Mouse (Mus musculus) erythroblast, embryonic 14.5 days (primary cell): Measurements from ENCODE around the gene Rbpjl. TPM values are rescaled to one million over a fixed set of nuclear protein-coding genes. Genes with fewer than 3 reads are reported as not detected.

Experiments
- H3K27me3 ChIP-seq: 2 replicates; pipeline ENCODE4 v1.6.1; 2012; ENCODE audit warnings: inconsistent platforms; ENCODE audit not compliant: control insufficient read depth
- H3K36me3 ChIP-seq: 2 replicates; pipeline ENCODE4 v1.6.1; 2012; ENCODE audit warnings: mild to moderate bottlenecking, inconsistent platforms; ENCODE audit not compliant: control insufficient read depth
- H3K4me1 ChIP-seq: 2 replicates; pipeline ENCODE4 v1.6.1; 2012; ENCODE audit warnings: inconsistent platforms; ENCODE audit not compliant: control insufficient read depth
- H3K4me3 ChIP-seq: replicated peaks from 2 replicates; pipeline ENCODE3; 2012; ENCODE audit warnings: moderate library complexity, mild to moderate bottlenecking, inconsistent platforms
- H3K9me3 ChIP-seq: 2 replicates; pipeline ENCODE4 v1.6.1; 2012; ENCODE audit warnings: low read length, inconsistent platforms, mixed read lengths; ENCODE audit not compliant: control insufficient read depth
- GATA1 ChIP-seq: IDR thresholded peaks from 2 replicates; pipeline ENCODE4 v1.6.1; 2012; ENCODE audit warnings: low read length, inconsistent platforms, mixed read lengths
- TAL1 ChIP-seq: IDR thresholded peaks from 3 replicates; pipeline ENCODE4 v1.6.1; 2012; ENCODE audit warnings: low read length, inconsistent platforms, mixed read lengths
- polyA plus RNA-seq: library from polyadenylated mRNA; stranded (reverse); fragments of >175 nt; gene quantifications from 2 replicates; pipeline ENCODE4 v1.2.3, GENCODE M21; 2012

Rbpjl gene
- polyA plus RNA-seq, 1 experiment: not detected

DNA sequence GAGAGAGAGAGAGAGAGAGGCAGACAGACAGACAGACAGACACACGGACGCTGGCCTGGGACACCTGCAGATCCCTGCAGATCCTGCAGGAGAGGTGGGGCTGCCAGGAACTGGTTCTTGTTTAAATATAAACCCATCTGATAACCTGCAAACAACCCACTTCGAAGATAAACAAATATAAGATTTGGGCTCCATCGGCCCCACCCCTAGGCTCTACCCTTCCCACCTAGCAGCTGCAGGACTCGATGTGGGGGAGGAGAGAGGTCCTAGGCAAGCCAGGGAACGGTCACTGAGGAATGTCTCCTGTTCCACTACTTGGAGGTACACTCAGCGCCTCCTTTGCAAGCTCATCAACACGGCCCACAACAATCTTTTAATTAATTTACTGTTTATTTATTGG is 35.3 kb downstream of the Rbpjl start:
- Histone ChIP-seq H3K9me3 (no peaks in the 10 kb centered on the region), H3K27me3 (peaks cover 26% of the 10 kb centered on the region), H3K36me3 (no peaks in the 10 kb centered on the region; the same call in 1 of the 2 replicates), H3K4me3 (no peak overlapping the region), H3K4me1 (no peaks in the 10 kb centered on the region)
- TF ChIP-seq GATA1 (no peak), TAL1 (no peak)

DNA sequence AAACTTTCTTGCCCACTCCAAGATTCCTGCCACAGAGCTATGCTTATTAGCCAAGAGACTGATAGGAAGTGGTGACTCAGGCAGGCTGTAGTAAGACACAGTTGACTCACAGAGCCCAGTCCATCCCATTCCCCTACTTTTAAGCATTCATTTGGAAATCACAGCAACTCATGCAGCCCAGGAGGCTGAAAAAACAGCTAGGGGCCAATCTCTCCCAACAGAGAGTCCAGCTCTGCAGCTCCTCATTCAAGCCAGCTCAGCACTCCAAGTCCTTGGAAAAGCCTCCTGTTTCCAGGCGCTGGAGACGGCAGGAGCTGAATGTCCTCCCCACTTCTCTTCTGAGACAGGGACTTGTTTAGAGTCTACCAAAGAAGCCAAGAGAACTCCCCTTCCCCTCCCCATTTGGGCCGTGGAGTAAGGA is 36.1 kb downstream of the Rbpjl start:
- Histone ChIP-seq H3K9me3 (no peaks in the 10 kb centered on the region), H3K27me3 (peaks cover 34% of the 10 kb centered on the region), H3K36me3 (no peaks in the 10 kb centered on the region; the same call in 1 of the 2 replicates), H3K4me3 (no peak overlapping the region), H3K4me1 (no peaks in the 10 kb centered on the region)
- TF ChIP-seq GATA1 (no peak), TAL1 (no peak)

GRCm38 (mm10) chr2:164440314-164440713 is 37.4 kb downstream of the Rbpjl start:
- no peak for TF ChIP-seq GATA1
- TF ChIP-seq TAL1: no peak
- Histone ChIP-seq H3K9me3 (no peaks in the 10 kb centered on the region), H3K36me3 (no peaks in the 10 kb centered on the region; the same call in 1 of the 2 replicates), H3K27me3 (peaks cover 40% of the 10 kb centered on the region), H3K4me3 (no peak overlapping the region), H3K4me1 (no peaks in the 10 kb centered on the region)

- H3K36me3 ChIP-seq: no peaks in the 10 kb centered on the region; the same call in 1 of the 2 replicates
- TF ChIP-seq TAL1 (no peak), GATA1 (no peak)
- no peaks in the 10 kb centered on the region for H3K4me1 ChIP-seq
- no peaks in the 10 kb centered on the region for H3K9me3 ChIP-seq
- peak overlapping the region; percentile 59 for H3K4me3 ChIP-seq
- H3K27me3 ChIP-seq: peaks cover 43% of the 10 kb centered on the region
These were observed 38.2 kb downstream of the Rbpjl start for GRCm38 (mm10) chr2:164441155-164441554.

GRCm38 (mm10) chr2:164441731-164442130 is 38.8 kb downstream of the Rbpjl start:
- Histone ChIP-seq H3K27me3 (peaks cover 43% of the 10 kb centered on the region), H3K4me3 (peak overlapping the region; percentile 59), H3K9me3 (no peaks in the 10 kb centered on the region), H3K36me3 (no peaks in the 10 kb centered on the region; the same call in 1 of the 2 replicates), H3K4me1 (no peaks in the 10 kb centered on the region)
- TF ChIP-seq TAL1 (no peak), GATA1 (no peak)

GRCm38 (mm10) chr2:164442315-164443050 is 39.5 kb downstream of the Rbpjl start:
- no peaks in the 10 kb centered on the region; the same call in 1 of the 2 replicates for H3K36me3 ChIP-seq
- H3K4me3 ChIP-seq: peak overlapping the region; percentile 59
- TF ChIP-seq GATA1 (no peak), TAL1 (no peak)
- H3K9me3 ChIP-seq: no peaks in the 10 kb centered on the region
- no peaks in the 10 kb centered on the region for H3K4me1 ChIP-seq
- H3K27me3 ChIP-seq: peaks cover 41% of the 10 kb centered on the region

DNA sequence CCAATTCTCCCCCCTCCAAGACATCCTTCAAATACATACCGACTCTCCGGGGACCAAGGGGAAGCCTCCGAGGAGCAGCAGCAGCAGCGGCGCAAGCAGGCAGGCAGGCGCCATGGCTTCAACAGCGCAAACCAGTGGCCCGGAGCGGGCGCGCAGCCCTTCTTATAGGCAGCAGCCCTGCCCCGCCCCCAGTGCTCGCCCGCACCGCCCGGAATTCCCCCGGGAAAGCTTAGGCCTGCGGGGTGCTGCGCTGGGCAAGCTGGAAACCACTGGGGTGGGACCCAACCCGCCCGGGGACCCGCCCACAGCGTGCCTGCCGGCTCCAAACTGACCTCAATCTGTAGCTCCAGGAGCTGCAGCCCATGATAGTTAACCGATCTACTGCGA is 40.1 kb downstream of the Rbpjl start:
- Histone ChIP-seq H3K4me1 (no peaks in the 10 kb centered on the region), H3K27me3 (peaks cover 41% of the 10 kb centered on the region), H3K9me3 (no peaks in the 10 kb centered on the region), H3K36me3 (no peaks in the 10 kb centered on the region; the same call in 1 of the 2 replicates), H3K4me3 (peak overlapping the region; percentile 59)
- TF ChIP-seq GATA1 (no peak), TAL1 (no peak)

GRCm38 (mm10) chr2:164443460-164444000 is 40.6 kb downstream of the Rbpjl start, which contains the start of gene Sdc4:
Gene Sdc4, minus strand, starts transcription at chr2:164443887.
- Histone ChIP-seq H3K36me3 (no peaks in the 10 kb centered on the region; the same call in 1 of the 2 replicates), H3K4me3 (peak within 1 kb of the TSS; percentile 59), H3K9me3 (no peaks in the 10 kb centered on the region), H3K27me3 (peaks cover 41% of the 10 kb centered on the region), H3K4me1 (no peaks in the 10 kb centered on the region)
- TF ChIP-seq GATA1 (no peak), TAL1 (no peak)

- Histone ChIP-seq H3K4me3 (no peak overlapping the region), H3K9me3 (no peaks in the 10 kb centered on the region), H3K27me3 (peaks cover 41% of the 10 kb centered on the region), H3K4me1 (no peaks in the 10 kb centered on the region), H3K36me3 (no peaks in the 10 kb centered on the region; the same call in 1 of the 2 replicates)
- TF ChIP-seq TAL1 (no peak), GATA1 (no peak)
These were observed 41.8 kb downstream of the Rbpjl start for GRCm38 (mm10) chr2:164444701-164445100.
